Mouse (Mus musculus): ENCODE measurements around the gene Gm5431.

GRCm38 (mm10) chr11:48918380-48918779 is 16.4 kb upstream of the Gm5431 start:
- TF ChIP-seq EP300 (IDR thresholded peaks at IDR 0.05; ENCODE audit: low read depth) (no peak), CTCF (IDR thresholded peaks at IDR 0.05; ENCODE audit: low read depth) (no peak)

Data from liver, embryonic 14.5 days (tissue).